Mouse (Mus musculus) lung, postnatal 0 days (tissue): Measurements from ENCODE around the gene Gm15517. TPM values are rescaled to one million over a fixed set of nuclear protein-coding genes. Genes with fewer than 3 reads are reported as not detected.

ENCODE experiments used
- ATAC-seq: fragments of 200-750 bp; cut with Nextera tagmentation; 2 replicates; pipeline ENCODE4 v1.8.0; 2017; ENCODE audit warnings: moderate library complexity
- DNase-seq: peaks from one replicate; pipeline ENCODE4 v3.0.0-alpha.2; 2016; ENCODE audit warnings: low spot score
- H3K27ac ChIP-seq: fragments of 300-500 bp; sonication (generic); 2 replicates; pipeline ENCODE4 v1.5.1; 2014; ENCODE audit warnings: antibody characterized with exemption, mild to moderate bottlenecking, low read length, mixed read lengths
- H3K27me3 ChIP-seq: fragments of 300-500 bp; sonication (generic); replicated peaks from 2 replicates; pipeline ENCODE4 v1.6.1; 2014; ENCODE audit warnings: low read length, mixed read lengths; ENCODE audit not compliant: insufficient read depth
- H3K36me3 ChIP-seq: fragments of 300-500 bp; sonication (generic); 2 replicates; pipeline ENCODE4 v1.6.1; 2014; ENCODE audit warnings: low read length, mixed read lengths; ENCODE audit not compliant: insufficient read depth
- H3K4me1 ChIP-seq: fragments of 300-500 bp; sonication (generic); 2 replicates; pipeline ENCODE4 v1.6.1; 2014; ENCODE audit warnings: antibody characterized with exemption, low read depth, low read length, mixed read lengths; ENCODE audit not compliant: insufficient read depth
- H3K4me2 ChIP-seq: fragments of 300-500 bp; sonication (generic); replicated peaks from 2 replicates; pipeline ENCODE4 v1.6.1; 2014; ENCODE audit warnings: low read depth, mild to moderate bottlenecking, low read length, moderate library complexity, mixed read lengths
- H3K4me3 ChIP-seq: fragments of 300-500 bp; sonication (generic); 2 replicates; pipeline ENCODE4 v1.5.1; 2014; ENCODE audit warnings: low read depth, low read length
- H3K9ac ChIP-seq: fragments of 300-500 bp; sonication (generic); replicated peaks from 2 replicates; pipeline ENCODE4 v1.6.1; 2014; ENCODE audit warnings: low read depth, mild to moderate bottlenecking
- H3K9me3 ChIP-seq: fragments of 300-500 bp; sonication (generic); 2 replicates; pipeline ENCODE4 v1.6.1; 2016; ENCODE audit warnings: low read length, mixed read lengths
- CTCF ChIP-seq: IDR thresholded peaks from 2 replicates; pipeline ENCODE4 v1.5.1; 2016; ENCODE audit warnings: antibody characterized with exemption, mild to moderate bottlenecking
- EP300 ChIP-seq: IDR thresholded peaks from 2 replicates; pipeline ENCODE4 v1.6.1; 2016; ENCODE audit warnings: antibody characterized with exemption, mild to moderate bottlenecking, control low read depth
- WGBS: fragments of 180-500 bp; shearing (Covaris S2); extraction: QIAGEN DNeasy Blood & Tissue Kit; methylation state at CpG from one replicate; pipeline ENCODE4 v1.1.7; 2014; 5-methylcytosine and 5-hydroxymethylcytosine counted together
- polyA plus RNA-seq: library from polyadenylated mRNA; unstranded; fragments of >200 nt; fragmentation: Nextera tagmentation; extraction: Ambion mirVana; gene quantifications from 2 replicates; pipeline ENCODE4 v1.2.1, GENCODE M21; 2015

Gm15517 gene
- polyA plus RNA-seq, 1 experiment from 2014 or later: not detected

GRCm38 (mm10) chr7:44240712-44241111 is 20.5 kb upstream of the Gm15517 start:
- TF ChIP-seq EP300 (no peak), CTCF (no peak)
- H3K9ac ChIP-seq: no peak overlapping the region
- H3K4me2 ChIP-seq: no peak overlapping the region
- WGBS: 41% methylated on average over 1 of the region's 1 CpGs
- no peak overlapping the region for H3K4me3 ChIP-seq
- no peaks in the 10 kb centered on the region for H3K36me3 ChIP-seq
- no peaks in the 10 kb centered on the region for H3K27me3 ChIP-seq
- H3K9me3 ChIP-seq: no peaks in the 10 kb centered on the region
- ATAC-seq: no peak
- H3K27ac ChIP-seq: no peak overlapping the region
- no peak for DNase-seq
- peaks cover 4% of the 10 kb centered on the region; the same call in 1 of the 2 replicates for H3K4me1 ChIP-seq

- Histone ChIP-seq H3K36me3 (no peaks in the 10 kb centered on the region), H3K4me3 (no peak overlapping the region), H3K4me1 (peaks cover 7% of the 10 kb centered on the region; the same call in 1 of the 2 replicates), H3K4me2 (no peak overlapping the region), H3K9ac (no peak overlapping the region), H3K27me3 (no peaks in the 10 kb centered on the region), H3K27ac (no peak overlapping the region), H3K9me3 (no peaks in the 10 kb centered on the region)
- TF ChIP-seq CTCF (no peak), EP300 (no peak)
- no peak for DNase-seq
- 55% methylated on average over 2 of the region's 2 CpGs for WGBS
- ATAC-seq: no peak
Observed at GRCm38 (mm10) chr7:44241163-44241562, 20.1 kb upstream of the Gm15517 start.

- no peak overlapping the region for H3K4me2 ChIP-seq
- H3K9ac ChIP-seq: no peak overlapping the region
- H3K27ac ChIP-seq: no peak overlapping the region
- ATAC-seq: no peak
- H3K9me3 ChIP-seq: no peaks in the 10 kb centered on the region
- no peak overlapping the region for H3K4me3 ChIP-seq
- 44% methylated on average over 1 of the region's 1 CpGs for WGBS
- DNase-seq: no peak
- H3K4me1 ChIP-seq: peaks cover 7% of the 10 kb centered on the region; the same call in 1 of the 2 replicates
- TF ChIP-seq EP300 (no peak), CTCF (no peak)
- H3K27me3 ChIP-seq: no peaks in the 10 kb centered on the region
- no peaks in the 10 kb centered on the region for H3K36me3 ChIP-seq
Observed at GRCm38 (mm10) chr7:44244080-44244479, 17.2 kb upstream of the Gm15517 start.

DNA sequence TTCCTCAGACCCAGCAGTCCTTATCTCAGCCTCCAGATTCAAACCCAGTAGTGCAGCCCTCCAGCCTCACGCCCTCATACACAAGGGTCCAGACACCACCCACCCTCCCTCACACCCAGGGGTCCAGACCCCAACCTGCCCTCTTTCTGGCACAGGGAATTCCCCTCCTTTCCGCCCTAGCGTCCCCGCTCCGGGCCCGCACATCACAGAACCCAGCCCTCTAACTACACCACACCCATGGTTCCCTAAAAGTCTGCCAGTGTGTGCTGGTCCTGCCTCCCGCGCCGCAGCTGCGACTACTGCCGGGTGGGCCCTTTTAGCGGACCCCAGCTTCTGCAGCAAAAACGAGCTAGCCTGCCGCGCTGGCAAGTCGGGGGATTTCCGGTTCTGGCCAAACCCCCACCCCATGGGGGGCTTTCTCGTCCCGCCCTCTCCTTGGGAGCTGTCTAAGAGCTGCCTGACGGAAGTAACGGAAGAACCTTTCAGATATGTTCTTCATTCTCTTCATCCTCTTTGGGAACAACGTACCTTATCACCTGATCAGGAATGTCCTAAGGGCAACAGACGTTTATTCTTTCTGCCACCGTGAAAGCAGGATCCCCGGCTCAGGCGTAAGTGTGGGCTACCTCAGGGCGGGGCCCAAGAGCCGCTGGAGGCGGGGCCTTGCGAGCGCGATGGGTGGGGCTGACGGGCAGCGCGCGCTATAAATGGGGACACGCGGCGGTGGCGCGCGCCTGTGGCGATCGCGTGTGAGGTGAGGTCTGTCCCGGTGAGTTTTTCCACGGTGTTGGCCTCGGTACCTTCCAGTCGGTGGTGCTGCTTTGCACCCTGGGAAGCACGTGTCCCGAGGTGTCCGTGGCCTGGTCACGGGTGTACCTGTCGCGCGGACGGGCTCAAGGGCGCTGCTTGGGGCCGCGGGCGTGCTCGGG is 14.9 kb upstream of the Gm15517 start, which contains the start of the genes 1700028J19Rik and 2410002F23Rik:
Gene 1700028J19Rik (minus strand): TSS at position 641 of the 929 bp plus-strand sequence.
Gene 2410002F23Rik (plus strand): TSS at position 668 of the 929 bp plus-strand sequence.
- H3K36me3 ChIP-seq: no peaks in the 10 kb centered on the region; the same call in 1 of the 2 replicates
- TF ChIP-seq CTCF (no peak), EP300 (peak; percentile 90)
- ATAC-seq: peak; percentile 94
- peak; percentile 93 for DNase-seq
- H3K9ac ChIP-seq: peak within 1 kb of the TSS; percentile 93
- WGBS: under 1% methylated on average over 60 of the region's 62 CpGs
- H3K27me3 ChIP-seq: no peaks in the 10 kb centered on the region
- peak within 1 kb of the TSS; percentile 74 for H3K4me2 ChIP-seq
- H3K9me3 ChIP-seq: no peaks in the 10 kb centered on the region
- peak within 1 kb of the TSS; percentile 92 for H3K27ac ChIP-seq
- H3K4me3 ChIP-seq: peak within 1 kb of the TSS; percentile 81
- H3K4me1 ChIP-seq: peaks cover 7% of the 10 kb centered on the region; the same call in 1 of the 2 replicates

DNA sequence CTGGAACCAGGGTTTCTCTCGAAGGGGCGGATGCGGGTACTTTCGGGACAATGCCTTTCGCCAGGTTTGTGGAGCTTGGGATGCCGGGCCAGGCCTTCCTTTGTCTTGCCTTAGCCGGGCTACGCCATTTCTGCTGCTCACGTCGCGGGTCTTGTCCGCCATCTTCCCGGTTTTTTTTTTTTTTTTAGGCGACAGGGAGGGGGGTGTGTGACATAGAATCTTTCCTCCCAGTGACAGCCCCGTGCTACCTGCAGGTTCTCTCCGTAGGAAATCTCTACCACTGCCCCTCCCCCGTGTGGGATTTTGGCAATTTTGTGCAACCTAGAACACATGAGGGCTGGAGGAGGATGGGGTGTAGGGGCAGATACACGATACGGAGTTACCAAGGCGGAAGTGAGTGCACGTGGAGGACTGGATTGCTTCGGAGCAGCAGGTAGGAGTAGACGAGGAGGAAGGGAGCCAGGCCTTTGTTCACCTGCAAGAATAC is 14.2 kb upstream of the Gm15517 start:
- WGBS: 6% methylated on average over 20 of the region's 23 CpGs
- Histone ChIP-seq H3K27me3 (no peaks in the 10 kb centered on the region), H3K4me1 (peaks cover 7% of the 10 kb centered on the region; the same call in 1 of the 2 replicates), H3K4me2 (peak overlapping the region; percentile 74), H3K36me3 (no peaks in the 10 kb centered on the region; the same call in 1 of the 2 replicates), H3K27ac (peak overlapping the region; percentile 92), H3K9me3 (no peaks in the 10 kb centered on the region), H3K4me3 (peak overlapping the region; percentile 81), H3K9ac (peak overlapping the region; percentile 93)
- ATAC-seq: peak; percentile 42
- DNase-seq: peak; percentile 66
- TF ChIP-seq EP300 (no peak), CTCF (no peak)

- H3K27me3 ChIP-seq: no peaks in the 10 kb centered on the region
- no peak overlapping the region for H3K27ac ChIP-seq
- ATAC-seq: no peak
- no peaks in the 10 kb centered on the region for H3K9me3 ChIP-seq
- peaks cover 7% of the 10 kb centered on the region; the same call in 1 of the 2 replicates for H3K4me1 ChIP-seq
- no peaks in the 10 kb centered on the region; the same call in 1 of the 2 replicates for H3K36me3 ChIP-seq
- TF ChIP-seq EP300 (no peak), CTCF (no peak)
- DNase-seq: no peak
- no peak overlapping the region for H3K9ac ChIP-seq
- no peak overlapping the region for H3K4me2 ChIP-seq
- WGBS: 76% methylated on average over 2 of the region's 2 CpGs
- H3K4me3 ChIP-seq: no peak overlapping the region
Observed at GRCm38 (mm10) chr7:44247971-44248370, 13.3 kb upstream of the Gm15517 start.
